Mouse (Mus musculus) embryonic stem cell, embryonic (primary cell): ENCODE data around the gene Arhgef3.

ENCODE experiments used
- CTCF ChIA-PET, 4 experiments: fragments of 300-600 bp in 2 of 4; fragments of 350-600 bp in 2 of 4; sonication (Branson Sonifier 250); formaldehyde crosslinking; loops; one replicate each; lab custom pipeline; 2022; ENCODE audit warnings: inconsistent platforms in 2 of 4; lab: Charles Lee
- POLR2A ChIA-PET, 4 experiments: fragments of 300-600 bp in 2 of 4; fragments of 350-600 bp in 2 of 4; sonication (Branson Sonifier 250); formaldehyde crosslinking; loops; one replicate each; lab custom pipeline; 2022; ENCODE audit warnings: antibody characterized with exemption in 4 of 4, inconsistent platforms in 1 of 4; lab: Charles Lee

Gene Arhgef3

DNA sequence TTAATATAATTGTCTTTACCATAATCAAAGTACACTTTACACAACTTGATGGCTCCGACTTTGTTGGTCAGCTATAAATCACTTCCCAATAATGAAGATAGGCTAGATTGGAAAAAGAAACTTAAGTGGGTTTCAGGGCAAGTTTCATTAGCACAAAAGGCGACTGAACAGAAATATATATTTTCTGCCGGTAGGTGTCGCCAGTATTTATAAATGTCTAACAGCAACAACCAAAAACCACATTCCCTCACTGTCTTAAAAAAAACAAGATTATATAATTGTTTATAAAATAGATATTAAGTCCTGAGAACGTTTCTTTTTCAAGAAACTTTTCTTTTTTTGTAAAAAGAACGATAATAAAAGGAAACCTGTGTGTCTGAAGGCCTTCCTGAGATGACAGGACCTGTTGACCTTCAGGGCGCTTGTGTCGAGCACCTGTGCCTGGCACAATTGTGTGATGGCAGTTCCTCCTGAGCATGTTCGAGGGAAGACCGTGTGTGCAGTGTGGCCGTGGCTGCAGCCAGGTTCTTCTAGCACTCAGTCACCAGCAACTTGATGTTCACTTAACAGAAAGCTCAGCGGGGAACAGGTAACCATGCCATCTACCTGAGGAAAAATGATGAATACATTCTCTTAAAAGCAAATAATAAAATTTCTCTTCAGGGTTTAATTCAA lies 223.5 kb downstream of the Arhgef3 start:
- POLR2A ChIA-PET: interaction anchor here in 2 of 4 experiments (1.1 to 6.3 kb wide), 5 partner anchors 9 to 91 kb away, joined by 4 to 130 read pairs (median 39); partner anchors contain the start of gene Fam208a (in 1 of the 2)
- CTCF ChIA-PET: interaction anchor here in 2 of 4 experiments (0.6 to 1.8 kb wide), 3 partner anchors 9 to 84 kb away, joined by 3 to 5 read pairs (median 5); no protein-coding TSS in a partner anchor

DNA sequence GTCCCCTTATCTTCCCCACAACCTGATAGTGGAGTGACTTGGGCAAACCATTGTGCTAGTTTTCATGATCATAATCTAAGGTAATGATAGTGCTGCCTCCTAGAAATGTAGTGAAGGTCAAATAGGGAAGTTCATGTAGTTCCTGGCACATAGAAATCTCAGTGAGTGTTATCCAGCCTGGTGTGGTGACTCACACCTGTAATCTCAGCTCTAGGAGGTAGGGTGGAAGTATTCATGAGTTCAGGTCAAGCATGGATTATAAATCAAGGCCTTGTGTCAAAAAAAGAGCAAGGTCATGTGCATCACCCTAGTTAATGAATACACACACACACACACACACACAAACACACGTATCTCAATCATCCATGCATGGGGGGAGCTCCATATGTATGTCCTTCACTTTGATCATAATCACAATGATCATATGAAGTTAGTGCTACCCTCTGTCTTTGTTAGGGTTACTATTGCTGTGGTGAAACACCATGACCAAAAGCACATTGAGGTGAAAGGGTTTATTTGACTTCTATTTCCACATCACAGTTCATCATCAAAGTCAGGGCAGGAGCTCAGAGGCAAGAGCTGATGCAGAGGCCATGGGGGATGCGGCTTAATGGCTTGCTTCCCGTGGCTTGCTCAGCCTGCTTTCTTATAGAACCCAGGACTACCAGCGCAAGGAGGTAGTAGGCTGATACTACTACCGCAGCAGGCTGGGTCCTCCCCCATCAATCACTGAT lies 226.2 kb downstream of the Arhgef3 start:
- CTCF ChIA-PET: interaction anchor here in 2 of 4 experiments (0.6 to 0.7 kb wide), 2 partner anchors 22 to 144 kb away, joined by 3 to 4 read pairs; no protein-coding TSS in a partner anchor

DNA sequence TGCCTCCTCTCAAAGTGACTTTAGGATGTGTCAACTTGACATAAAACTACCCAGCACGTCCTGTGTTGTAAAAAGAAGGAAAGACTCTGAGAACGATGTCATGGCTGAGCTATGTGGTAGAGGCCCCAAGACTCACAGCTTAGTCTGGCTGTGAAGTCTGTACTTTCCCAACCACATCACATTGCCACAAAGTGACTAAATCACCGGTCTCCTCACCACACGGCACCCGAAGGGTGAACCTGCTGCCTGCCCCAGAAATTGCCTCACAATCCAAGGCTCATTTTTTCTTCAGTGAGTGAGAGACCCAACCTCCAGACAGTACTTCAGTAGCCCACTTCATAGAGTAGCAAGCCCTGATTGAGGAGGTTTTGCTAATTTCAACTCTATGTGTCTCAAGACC lies 226.8 kb downstream of the Arhgef3 start:
- ChIA-PET POLR2A (interaction anchor here in 2 of 4 experiments (0.9 to 12.9 kb wide), 6 partner anchors 10 to 88 kb away, joined by 3 to 160 read pairs (median 4); partner anchors contain the start of gene Fam208a (in 2 of the 2)), CTCF (interaction anchor here in 2 of 4 experiments (0.6 to 0.7 kb wide), 2 partner anchors 22 to 145 kb away, joined by 3 to 4 read pairs; no protein-coding TSS in a partner anchor)

More for the DNA sequence above, 226.2 kb downstream of the Arhgef3 start:
- POLR2A ChIA-PET: interaction anchor here in 1 of 4 experiments (1.0 to 12.9 kb wide), 4 partner anchors 6 to 88 kb away, joined by 3 to 160 read pairs (median 55); partner anchors contain the start of gene Fam208a

DNA sequence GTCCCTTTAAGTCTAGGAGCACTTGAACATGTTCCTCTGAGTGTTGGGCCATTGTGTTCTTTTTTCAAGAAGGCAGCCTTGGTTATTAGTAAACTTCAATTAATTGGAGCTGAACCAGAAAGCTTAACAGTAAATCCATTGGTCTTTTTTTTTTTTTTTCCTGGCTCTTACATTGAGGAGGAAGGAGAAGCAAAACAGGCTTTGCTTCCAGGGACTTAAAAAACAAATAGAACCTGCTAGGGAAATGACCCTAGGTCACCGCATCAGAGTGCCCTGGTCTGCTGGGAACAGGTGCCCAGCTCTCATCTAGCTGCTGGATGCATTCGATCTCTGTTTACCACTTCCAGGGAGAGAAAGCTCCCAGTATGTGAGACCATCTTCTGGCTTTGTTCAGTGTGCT lies 227.8 kb downstream of the Arhgef3 start:
- CTCF ChIA-PET: interaction anchor here in 2 of 4 experiments (0.6 to 1.0 kb wide), 2 partner anchors 51 to 274 kb away, joined by 3 to 5 read pairs; no protein-coding TSS in a partner anchor
- POLR2A ChIA-PET: interaction anchor here in 3 of 4 experiments (0.6 to 12.9 kb wide), 13 partner anchors 5 to 1918 kb away, joined by 3 to 160 read pairs (median 3); partner anchors contain the start of gene Fam208a (in 2 of the 3)

DNA sequence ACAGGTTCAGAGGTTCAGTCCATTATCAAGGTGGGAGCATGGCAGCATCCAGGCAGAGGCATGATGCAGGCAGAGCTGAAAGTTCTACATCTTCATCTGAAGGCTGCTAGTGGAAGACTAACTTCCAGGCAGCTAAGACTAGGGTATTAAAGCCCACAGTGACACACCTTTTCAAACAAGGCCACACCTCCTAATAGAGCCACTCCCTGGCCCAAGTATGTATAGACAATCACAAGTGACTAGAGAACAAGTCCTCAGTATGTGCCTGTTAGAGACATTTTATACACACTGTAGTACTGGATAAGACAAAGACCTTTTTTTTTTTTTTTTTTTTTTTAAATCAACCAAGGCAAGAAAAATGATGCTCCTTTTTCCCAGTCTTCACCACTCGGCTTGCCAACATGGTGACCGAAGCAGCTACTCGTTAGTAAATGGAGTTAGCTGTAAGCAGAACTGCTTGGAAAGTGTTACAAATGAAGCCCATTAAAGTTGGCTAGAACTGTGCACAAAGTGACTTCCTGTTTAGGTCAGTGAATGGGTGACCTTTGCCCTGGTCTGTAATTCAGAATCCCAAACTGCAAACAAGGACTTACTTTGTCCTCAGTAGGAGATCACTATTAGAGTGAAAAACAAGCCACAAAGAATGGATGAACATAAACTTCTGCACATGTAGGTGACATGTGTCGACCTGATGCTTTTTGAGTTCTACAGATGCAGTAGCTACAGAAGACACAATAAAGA lies 229.7 kb downstream of the Arhgef3 start:
- CTCF ChIA-PET: interaction anchor here (0.5 to 5.0 kb wide), 8 partner anchors 8 to 98 kb away, joined by 3 to 38 read pairs (median 7); no protein-coding TSS in a partner anchor
- POLR2A ChIA-PET: interaction anchor here in 3 of 4 experiments (0.7 to 12.9 kb wide), 20 partner anchors 7 to 296 kb away, joined by 3 to 160 read pairs (median 4); partner anchors contain the start of gene Fam208a (in 2 of the 3)

DNA sequence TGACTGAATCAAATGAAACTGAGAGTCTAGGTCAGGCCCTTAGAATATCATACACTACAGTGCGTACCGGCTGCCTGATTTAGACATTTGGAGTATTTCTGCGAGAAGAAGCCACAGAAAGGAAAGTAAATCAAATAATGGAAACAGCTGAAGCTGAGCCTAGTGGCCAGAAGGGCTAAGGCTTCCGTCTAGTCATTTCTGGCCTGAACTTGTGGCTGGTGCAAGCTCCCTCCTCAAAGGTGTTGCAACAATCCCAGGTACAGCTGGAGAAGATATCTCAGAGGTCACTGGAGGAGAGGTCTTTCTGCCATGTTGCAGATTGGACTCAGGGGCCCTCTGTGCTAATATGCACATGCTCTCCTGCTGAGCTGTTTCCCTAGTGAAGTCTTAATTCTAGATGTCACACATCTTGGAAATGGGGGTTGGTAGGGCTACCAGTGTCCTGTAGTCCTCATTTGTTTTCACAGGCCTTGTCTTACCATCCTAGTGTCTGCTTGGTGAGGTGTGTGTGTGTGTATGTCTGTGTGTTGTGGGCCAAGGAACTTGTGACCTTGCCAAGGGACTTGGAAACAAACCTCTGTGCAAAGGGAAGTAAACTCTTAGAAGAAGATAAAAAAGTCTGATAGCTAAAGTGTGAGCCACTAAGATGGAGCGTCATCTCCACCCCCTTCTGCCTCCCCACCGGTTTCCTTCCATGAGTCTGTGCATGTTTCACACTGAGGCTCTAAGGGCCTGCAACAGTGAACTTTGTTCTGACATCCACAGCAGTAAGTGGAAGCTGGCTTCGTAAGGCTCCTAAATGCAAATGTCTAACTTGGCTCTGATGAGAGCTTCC lies 230.6 kb downstream of the Arhgef3 start:
- POLR2A ChIA-PET: interaction anchor here (0.7 to 12.9 kb wide), 24 partner anchors 8 to 1473 kb away, joined by 3 to 160 read pairs (median 4); partner anchors contain the start of gene Fam208a (in 2 of the 4)
- CTCF ChIA-PET: interaction anchor here (0.5 to 5.0 kb wide), 9 partner anchors 9 to 413 kb away, joined by 3 to 38 read pairs (median 7); no protein-coding TSS in a partner anchor

DNA sequence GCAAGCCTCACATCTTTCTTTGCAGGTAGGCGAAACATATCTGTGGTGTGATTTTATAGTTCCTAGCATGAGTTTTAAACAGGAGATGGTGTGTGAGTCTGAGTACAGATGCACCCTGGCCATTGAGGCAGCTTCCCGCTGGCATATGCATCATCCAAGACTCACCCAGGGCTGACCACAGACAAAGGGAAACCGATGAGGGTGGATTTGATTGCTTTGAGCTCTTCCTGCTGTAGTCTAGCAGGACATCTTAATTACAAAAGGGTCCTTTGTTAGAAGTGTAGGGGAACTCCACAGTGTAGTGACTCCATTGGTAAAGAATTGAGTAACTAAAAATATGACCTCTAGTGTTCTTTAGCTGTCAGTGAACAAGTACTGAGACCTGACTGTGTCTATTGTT lies 232.5 kb downstream of the Arhgef3 start:
- ChIA-PET POLR2A (interaction anchor here (0.6 to 12.9 kb wide), 73 partner anchors 7 to 768 kb away, joined by 3 to 160 read pairs (median 4); partner anchors contain the start of genes Fam208a (in 3 of the 4) and Erc2 (in 1 of the 4)), CTCF (interaction anchor here (0.5 to 5.0 kb wide), 14 partner anchors 8 to 316 kb away, joined by 3 to 38 read pairs (median 3); no protein-coding TSS in a partner anchor)

DNA sequence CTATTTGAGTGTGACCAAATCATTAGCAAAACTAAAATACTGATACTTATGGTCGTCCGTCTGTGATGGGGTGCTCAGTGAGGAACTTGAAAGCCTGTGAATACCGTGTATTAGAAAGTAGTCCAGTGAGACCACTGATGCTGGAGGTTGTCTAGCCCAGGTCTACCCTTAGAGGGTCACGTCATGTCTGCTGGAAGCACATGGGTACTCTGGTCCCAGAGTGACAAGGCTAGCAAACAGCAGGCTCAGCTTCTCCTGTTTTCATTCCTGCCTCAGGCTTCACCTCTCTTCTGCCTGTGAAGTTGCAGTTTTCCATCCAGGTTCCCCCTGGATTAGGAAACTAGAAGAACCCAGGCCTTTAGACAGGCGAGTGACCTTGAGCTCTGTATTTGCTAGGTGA lies 233.0 kb downstream of the Arhgef3 start:
- ChIA-PET POLR2A (interaction anchor here (0.6 to 12.9 kb wide), 74 partner anchors 9 to 768 kb away, joined by 3 to 160 read pairs (median 4); partner anchors contain the start of genes Fam208a (in 3 of the 4), Erc2 (in 1 of the 4) and Il17rd (in 1 of the 4)), CTCF (interaction anchor here in 3 of 4 experiments (0.6 to 5.0 kb wide), 11 partner anchors 9 to 316 kb away, joined by 3 to 38 read pairs (median 3); no protein-coding TSS in a partner anchor)

DNA sequence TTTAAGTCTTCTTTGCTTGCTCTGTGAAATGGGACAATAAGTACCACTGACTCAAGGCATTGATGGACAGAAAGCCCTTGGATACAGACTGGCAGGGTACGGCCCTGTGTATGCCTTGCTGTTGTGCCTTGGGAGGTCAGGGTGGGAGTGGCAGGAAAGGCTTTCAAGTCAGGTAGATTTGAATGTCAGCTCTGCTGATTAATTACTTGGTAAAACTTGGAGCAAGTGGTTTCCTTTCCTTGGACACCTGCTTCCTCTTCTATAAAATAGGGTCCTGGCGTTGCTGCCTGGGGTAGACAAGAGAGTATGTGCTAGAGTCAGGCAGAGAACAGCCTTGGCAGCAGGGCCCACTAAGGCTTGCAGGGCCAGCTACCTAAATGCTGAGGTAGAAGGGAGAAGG lies 233.4 kb downstream of the Arhgef3 start:
- ChIA-PET POLR2A (interaction anchor here (0.5 to 12.9 kb wide), 62 partner anchors 9 to 769 kb away, joined by 3 to 160 read pairs (median 4); partner anchors contain the start of genes Fam208a (in 3 of the 4), Ccdc66 (in 1 of the 4) and Il17rd (in 1 of the 4)), CTCF (interaction anchor here (0.6 to 5.0 kb wide), 7 partner anchors 12 to 633 kb away, joined by 3 to 38 read pairs (median 5); no protein-coding TSS in a partner anchor)

DNA sequence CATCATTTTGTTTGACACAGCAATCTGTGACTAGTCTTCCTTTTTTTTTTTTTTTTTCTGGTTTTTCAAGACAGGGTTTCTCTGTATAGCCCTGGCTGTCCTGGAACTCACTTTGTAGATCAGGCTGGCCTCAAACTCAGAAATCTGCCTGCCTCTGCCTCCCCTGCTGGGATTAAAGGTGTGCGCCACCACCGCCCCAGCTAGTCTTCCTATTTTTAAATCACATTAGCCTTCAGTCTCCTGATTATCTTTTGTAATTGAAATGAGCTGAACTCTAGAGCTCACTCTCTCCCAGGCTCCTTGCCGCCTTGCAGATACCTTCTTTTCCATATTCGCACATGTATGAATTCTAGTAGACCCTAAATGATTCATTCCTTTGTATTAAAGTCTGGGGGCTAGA lies 234.0 kb downstream of the Arhgef3 start:
- POLR2A ChIA-PET: interaction anchor here (0.5 to 12.9 kb wide), 61 partner anchors 8 to 378 kb away, joined by 3 to 160 read pairs (median 5); partner anchors contain the start of genes Fam208a (in 3 of the 4), Ccdc66 (in 2 of the 4) and Il17rd (in 1 of the 4)
- CTCF ChIA-PET: interaction anchor here (0.6 to 5.0 kb wide), 7 partner anchors 12 to 633 kb away, joined by 3 to 38 read pairs (median 5); no protein-coding TSS in a partner anchor

DNA sequence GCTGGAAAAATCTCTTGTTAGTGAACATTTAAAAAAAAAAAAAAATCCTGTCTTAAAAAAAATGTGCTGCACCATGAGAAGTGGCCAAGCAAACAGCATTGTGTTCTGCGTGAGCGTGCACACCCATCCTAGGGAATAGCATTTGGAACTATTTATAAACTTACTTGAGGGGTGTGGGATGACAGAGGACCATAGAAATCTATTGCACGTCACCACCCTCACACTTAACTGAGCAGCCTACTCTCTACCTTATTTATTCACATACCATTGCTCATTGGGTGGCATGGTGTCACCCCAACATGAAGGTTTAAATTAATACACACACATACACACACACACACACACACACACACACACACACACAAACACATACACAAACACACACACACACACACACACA lies 234.4 kb downstream of the Arhgef3 start:
- CTCF ChIA-PET: interaction anchor here in 3 of 4 experiments (0.5 to 5.0 kb wide), 5 partner anchors 13 to 986 kb away, joined by 3 to 38 read pairs (median 5); no protein-coding TSS in a partner anchor

DNA sequence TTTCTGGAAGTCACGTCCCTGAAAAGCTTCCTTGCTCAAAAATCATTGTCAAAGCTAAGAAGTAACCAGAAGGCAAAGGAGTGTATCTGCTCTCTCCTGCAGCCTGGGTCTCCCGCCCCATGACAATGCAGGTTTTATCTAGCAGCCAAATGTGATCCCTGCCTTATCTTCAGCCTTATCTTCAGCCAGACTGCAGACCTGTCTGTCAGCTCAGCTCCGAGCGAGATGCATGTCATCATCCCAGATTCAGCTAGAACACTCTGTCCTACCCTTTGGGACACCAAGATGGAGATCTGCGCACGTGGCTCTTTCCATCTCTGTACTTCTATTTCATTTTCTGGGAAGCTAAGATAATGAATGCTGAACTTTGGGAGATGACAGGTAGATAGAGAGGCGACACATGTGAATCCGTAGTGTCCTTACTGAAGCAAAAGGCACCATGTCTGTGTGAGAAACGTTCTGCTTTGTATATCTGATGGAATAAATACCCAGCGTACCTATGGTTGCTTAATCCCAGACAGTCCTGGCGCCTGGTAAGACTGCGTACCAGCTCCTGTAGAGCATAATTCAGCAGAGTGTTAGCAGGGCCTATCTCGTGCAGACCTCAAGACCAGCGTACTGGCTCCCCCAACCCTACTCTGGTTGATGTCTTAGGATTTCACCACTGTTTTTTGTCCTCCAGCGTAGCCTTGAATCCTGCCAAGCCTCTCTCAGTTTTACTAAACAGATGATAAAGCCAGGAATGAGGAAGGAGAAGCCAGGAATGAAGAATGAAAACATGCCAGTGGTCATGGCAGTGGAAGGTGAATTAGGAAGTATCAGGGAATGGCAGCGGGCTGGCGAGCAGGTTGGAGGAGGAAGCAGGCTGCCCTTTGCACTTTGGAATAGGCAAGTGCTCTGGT lies 235.4 kb downstream of the Arhgef3 start:
- POLR2A ChIA-PET: interaction anchor here (0.6 to 12.9 kb wide), 33 partner anchors 8 to 1511 kb away, joined by 3 to 160 read pairs (median 5); partner anchors contain the start of gene Fam208a (in 3 of the 4)
- CTCF ChIA-PET: interaction anchor here in 2 of 4 experiments (0.5 to 1.7 kb wide), 5 partner anchors 13 to 987 kb away, joined by 4 to 5 read pairs (median 5); no protein-coding TSS in a partner anchor

More for the DNA sequence above, 234.4 kb downstream of the Arhgef3 start:
- POLR2A ChIA-PET: interaction anchor here in 3 of 4 experiments (0.7 to 12.9 kb wide), 50 partner anchors 8 to 379 kb away, joined by 3 to 160 read pairs (median 5); partner anchors contain the start of genes Ccdc66 (in 2 of the 3) and Fam208a (in 2 of the 3)

DNA sequence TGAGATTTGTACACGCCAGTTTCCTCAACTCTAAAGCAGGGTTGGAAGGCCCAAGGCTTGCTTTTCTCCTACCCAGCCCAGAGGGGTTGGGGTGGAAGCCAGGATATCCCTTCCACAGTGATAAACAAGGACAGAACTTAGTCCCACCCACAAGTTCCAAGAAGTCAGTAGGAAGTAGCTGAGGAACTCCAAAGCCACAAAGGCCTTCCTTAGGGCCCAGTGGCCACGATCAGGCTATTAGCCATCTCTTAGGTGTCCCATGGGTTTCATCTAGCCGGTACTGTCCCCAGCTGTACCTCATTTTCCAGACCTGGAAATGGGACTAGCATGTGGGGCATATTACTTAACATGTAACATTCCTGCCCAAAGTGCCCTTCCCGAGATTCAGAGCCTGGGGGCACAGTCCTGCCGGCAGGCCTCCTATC lies 236.4 kb downstream of the Arhgef3 start:
- ChIA-PET POLR2A (interaction anchor here (0.6 to 12.9 kb wide), 25 partner anchors 7 to 1512 kb away, joined by 3 to 160 read pairs (median 4); partner anchors contain the start of gene Fam208a (in 3 of the 4)), CTCF (interaction anchor here in 2 of 4 experiments (0.5 to 1.4 kb wide), 2 partner anchors 8 to 63 kb away, joined by 4 to 5 read pairs; no protein-coding TSS in a partner anchor)

DNA sequence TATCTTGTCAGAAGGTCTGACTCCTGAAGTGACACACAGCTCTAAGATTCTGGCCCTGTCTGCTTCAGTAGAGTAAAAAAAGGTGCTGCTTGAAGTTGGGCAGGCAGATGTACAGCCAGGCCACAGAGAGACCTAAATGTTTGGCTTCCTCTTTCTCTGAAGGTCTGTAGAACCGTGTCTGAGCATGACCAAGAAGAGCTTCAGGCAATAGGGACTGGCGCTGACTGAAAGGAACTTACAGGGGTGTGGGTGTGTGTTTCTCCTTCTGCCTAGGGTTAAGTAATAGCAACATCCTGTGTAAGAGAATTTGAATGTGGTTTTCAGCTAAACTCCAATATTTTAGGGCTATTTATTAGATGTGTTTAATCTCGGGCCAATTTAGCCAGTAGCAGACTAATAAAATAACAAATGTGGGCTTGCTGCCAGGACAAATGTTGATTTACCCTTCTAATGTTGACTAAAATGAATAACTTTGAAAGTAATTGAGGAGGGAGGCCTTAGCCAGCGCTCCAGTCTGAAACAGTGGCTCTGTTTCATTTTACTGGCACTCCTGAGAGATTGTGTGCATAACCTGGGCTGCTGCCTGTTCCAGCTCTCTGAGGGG lies 236.9 kb downstream of the Arhgef3 start:
- CTCF ChIA-PET: interaction anchor here in 2 of 4 experiments (0.5 to 1.4 kb wide), 3 partner anchors 8 to 63 kb away, joined by 3 to 5 read pairs (median 4); no protein-coding TSS in a partner anchor
- POLR2A ChIA-PET: interaction anchor here (0.7 to 12.9 kb wide), 25 partner anchors 7 to 1088 kb away, joined by 3 to 160 read pairs (median 4); partner anchors contain the start of gene Fam208a (in 3 of the 4)
